Mouse (Mus musculus) c-Kit-positive CD71-positive TER-119-negative erythroid progenitor cells, embryonic 14.5 days (primary cell): ENCODE measurements around the gene Lrrc28.

Experiments used
- DNase-seq: peaks from one replicate; pipeline ENCODE4 v3.0.0-alpha.2; 2013; ENCODE audit warnings: low read depth

The Lrrc28 gene

GRCm38 (mm10) chr7:67592670-67593069, 52.4 kb downstream of the Lrrc28 start:
- no peak for DNase-seq

- DNase-seq, result no peak
Measured at GRCm38 (mm10) chr7:67588743-67589142, 56.3 kb downstream of the Lrrc28 start.

GRCm38 (mm10) chr7:67586479-67586878, 58.6 kb downstream of the Lrrc28 start:
- DNase-seq, result no peak

GRCm38 (mm10) chr7:67583852-67584251, 61.2 kb downstream of the Lrrc28 start:
- no peak for DNase-seq

- no peak for DNase-seq
Measured at GRCm38 (mm10) chr7:67578783-67579482, 66.1 kb downstream of the Lrrc28 start.

- no peak for DNase-seq
Measured at GRCm38 (mm10) chr7:67578044-67578443, 67.0 kb downstream of the Lrrc28 start.

- DNase-seq, result no peak
Measured at GRCm38 (mm10) chr7:67566510-67567237, 78.4 kb downstream of the Lrrc28 start.

- DNase-seq, result no peak
Measured at GRCm38 (mm10) chr7:67565132-67565531, 79.9 kb downstream of the Lrrc28 start.

GRCm38 (mm10) chr7:67562176-67562575, 82.9 kb downstream of the Lrrc28 start:
- no peak for DNase-seq

GRCm38 (mm10) chr7:67559486-67559885, 85.6 kb downstream of the Lrrc28 start:
- no peak for DNase-seq

- DNase-seq, result no peak
Measured at GRCm38 (mm10) chr7:67558230-67558629, 86.8 kb downstream of the Lrrc28 start.

GRCm38 (mm10) chr7:67554863-67555262, 90.2 kb downstream of the Lrrc28 start:
- DNase-seq, result no peak

GRCm38 (mm10) chr7:67551242-67551641, 93.8 kb downstream of the Lrrc28 start:
- DNase-seq, result no peak

- DNase-seq, result no peak
Measured at GRCm38 (mm10) chr7:67549073-67549561, 96.0 kb downstream of the Lrrc28 start.

- no peak for DNase-seq
Measured at GRCm38 (mm10) chr7:67548599-67549041, 96.4 kb downstream of the Lrrc28 start.

GRCm38 (mm10) chr7:67546282-67546681, 98.8 kb downstream of the Lrrc28 start:
- DNase-seq, result no peak

GRCm38 (mm10) chr7:67544586-67544985, 100.5 kb downstream of the Lrrc28 start:
- DNase-seq, result no peak

GRCm38 (mm10) chr7:67543641-67544040, 101.4 kb downstream of the Lrrc28 start:
- no peak for DNase-seq

GRCm38 (mm10) chr7:67536588-67537372, 108.3 kb downstream of the Lrrc28 start:
- no peak for DNase-seq

GRCm38 (mm10) chr7:67535941-67536340, 109.1 kb downstream of the Lrrc28 start:
- DNase-seq, result no peak

- DNase-seq, result no peak
Measured at GRCm38 (mm10) chr7:67530981-67531380, 114.1 kb downstream of the Lrrc28 start.

- DNase-seq, result no peak
Measured at GRCm38 (mm10) chr7:67529381-67529780, 115.7 kb downstream of the Lrrc28 start.
